Mouse (Mus musculus): ENCODE measurements at regions not wholly inside any gene's neighbourhood (a gene's known extent, or its start where the extent isn't known, plus 50 kb on each side); places are given as distances from the start of the nearest gene placed in this dataset.
"Not testable (repeated sequence)": the region's sequence is repeated elsewhere in the genome, so short reads cannot be mapped to it uniquely, and the experiment has no call there.

GRCm38 (mm10) chr7:137649650-137650049 lies 212.2 kb downstream of the Glrx3 start:
- no peak for TF ChIP-seq POLR2A (IDR thresholded peaks at IDR 0.05; ENCODE audit: borderline replicate concordance, extremely low read depth, insufficient read depth, insufficient read length, poor library complexity, severe bottlenecking)
- TF ChIP-seq CTCF (IDR thresholded peaks at IDR 0.05; ENCODE audit: borderline replicate concordance, extremely low read depth, insufficient read depth, insufficient read length): no peak
- no peak for DNase-seq (ENCODE audit: low read depth)

DNA sequence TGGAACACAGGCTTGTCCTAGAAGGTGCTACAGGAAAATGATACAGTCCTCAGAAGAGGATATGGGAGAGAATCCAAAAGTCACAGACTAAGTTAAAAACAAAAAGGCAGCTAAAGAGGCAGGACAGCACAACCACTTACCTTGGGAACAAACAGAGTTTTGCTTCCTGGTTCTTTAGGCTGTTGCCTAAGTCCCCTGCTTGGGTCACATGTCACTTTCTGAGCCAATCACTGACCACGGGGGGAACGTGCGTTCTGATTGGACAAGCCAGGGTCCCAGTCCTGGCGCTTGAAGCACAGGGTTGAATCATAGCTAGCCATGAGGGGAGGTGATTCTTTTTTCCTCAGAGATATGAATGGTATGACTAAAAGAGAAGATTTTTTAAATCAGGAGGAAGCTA lies 216.4 kb downstream of the Glrx3 start:
- DNase-seq (ENCODE audit: low read depth): no peak
- TF ChIP-seq POLR2A (IDR thresholded peaks at IDR 0.05; ENCODE audit: borderline replicate concordance, extremely low read depth, insufficient read depth, insufficient read length, poor library complexity, severe bottlenecking) (no peak), CTCF (IDR thresholded peaks at IDR 0.05; ENCODE audit: borderline replicate concordance, extremely low read depth, insufficient read depth, insufficient read length) (no peak)

- TF ChIP-seq POLR2A (IDR thresholded peaks at IDR 0.05; ENCODE audit: borderline replicate concordance, extremely low read depth, insufficient read depth, insufficient read length, poor library complexity, severe bottlenecking) (no peak), CTCF (IDR thresholded peaks at IDR 0.05; ENCODE audit: borderline replicate concordance, extremely low read depth, insufficient read depth, insufficient read length) (no peak)
- DNase-seq (ENCODE audit: low read depth): no peak
Measured at GRCm38 (mm10) chr7:137667165-137667564, 229.8 kb downstream of the Glrx3 start.

DNA sequence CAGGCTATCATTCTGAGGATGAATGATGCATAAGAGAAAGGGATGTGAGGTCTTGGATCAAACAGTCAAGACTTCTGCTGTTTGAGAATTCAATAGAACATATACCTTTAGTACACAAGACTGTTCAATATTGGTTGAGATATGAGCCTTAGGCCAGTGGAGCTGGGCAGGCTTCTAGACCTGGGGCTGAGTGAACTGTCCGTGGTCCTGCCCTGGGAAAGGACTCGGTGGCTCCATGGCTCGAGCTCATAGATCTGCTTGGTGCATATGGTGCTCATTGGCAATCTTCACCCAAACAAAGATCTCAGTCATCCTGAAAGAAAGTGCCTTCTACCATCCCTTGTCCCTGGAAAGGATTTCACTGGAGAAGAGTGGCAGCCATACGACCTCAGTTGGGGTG lies 233.7 kb downstream of the Glrx3 start:
- no peak for DNase-seq (ENCODE audit: low read depth)
- TF ChIP-seq POLR2A (IDR thresholded peaks at IDR 0.05; ENCODE audit: borderline replicate concordance, extremely low read depth, insufficient read depth, insufficient read length, poor library complexity, severe bottlenecking) (no peak), CTCF (IDR thresholded peaks at IDR 0.05; ENCODE audit: borderline replicate concordance, extremely low read depth, insufficient read depth, insufficient read length) (no peak)

DNA sequence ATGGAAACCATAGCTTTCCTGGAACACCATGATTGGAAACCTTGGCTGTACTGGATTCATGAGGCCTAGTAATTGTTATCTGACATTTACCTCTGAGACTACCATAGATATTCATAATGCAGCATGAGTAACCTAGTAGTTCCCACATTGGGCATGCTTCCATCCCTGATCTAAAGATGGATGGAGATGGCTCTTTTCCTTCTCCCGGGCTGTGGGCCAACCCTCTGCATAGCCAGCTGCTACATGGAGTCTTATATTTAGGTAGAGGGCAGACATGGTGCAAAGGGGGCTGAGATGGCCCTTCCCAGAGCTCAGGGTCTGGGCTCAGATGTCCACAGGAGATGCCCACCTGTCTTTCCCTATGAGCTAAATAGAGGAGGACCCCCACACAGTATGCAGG lies 237.2 kb downstream of the Glrx3 start:
- TF ChIP-seq CTCF (IDR thresholded peaks at IDR 0.05; ENCODE audit: borderline replicate concordance, extremely low read depth, insufficient read depth, insufficient read length) (no peak), POLR2A (IDR thresholded peaks at IDR 0.05; ENCODE audit: borderline replicate concordance, extremely low read depth, insufficient read depth, insufficient read length, poor library complexity, severe bottlenecking) (no peak)
- peak; percentile 9 for DNase-seq (ENCODE audit: low read depth)

DNA sequence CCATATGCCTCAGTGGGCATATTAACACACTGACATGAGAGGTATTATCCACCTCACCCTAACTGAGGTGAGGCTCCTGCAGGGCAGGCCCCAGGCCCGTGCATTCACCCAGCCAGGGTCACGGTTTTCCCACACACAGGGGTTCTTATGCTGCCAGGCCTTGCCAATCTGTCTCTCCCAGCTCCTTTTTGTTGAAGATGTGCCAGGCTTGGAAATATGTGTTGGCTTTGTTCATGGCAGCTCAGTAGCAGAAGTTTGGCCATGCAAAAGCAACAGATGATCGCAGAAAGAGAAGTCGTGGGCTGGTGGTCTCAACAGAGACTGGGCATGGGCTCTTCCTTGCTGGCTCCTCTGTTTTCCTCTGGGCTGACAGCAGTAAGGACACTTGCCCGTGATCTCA lies 238.0 kb downstream of the Glrx3 start:
- DNase-seq (ENCODE audit: low read depth): no peak

GRCm38 (mm10) chr7:137684826-137685225 lies 247.4 kb downstream of the Glrx3 start:
- TF ChIP-seq POLR2A (IDR thresholded peaks at IDR 0.05; ENCODE audit: borderline replicate concordance, extremely low read depth, insufficient read depth, insufficient read length, poor library complexity, severe bottlenecking) (no peak), CTCF (IDR thresholded peaks at IDR 0.05; ENCODE audit: borderline replicate concordance, extremely low read depth, insufficient read depth, insufficient read length) (no peak)
- DNase-seq (ENCODE audit: low read depth): no peak

More for the DNA sequence above, 238.0 kb downstream of the Glrx3 start:
- TF ChIP-seq POLR2A (IDR thresholded peaks at IDR 0.05; ENCODE audit: borderline replicate concordance, extremely low read depth, insufficient read depth, insufficient read length, poor library complexity, severe bottlenecking): no peak
- TF ChIP-seq CTCF (IDR thresholded peaks at IDR 0.05; ENCODE audit: borderline replicate concordance, extremely low read depth, insufficient read depth, insufficient read length): no peak

DNA sequence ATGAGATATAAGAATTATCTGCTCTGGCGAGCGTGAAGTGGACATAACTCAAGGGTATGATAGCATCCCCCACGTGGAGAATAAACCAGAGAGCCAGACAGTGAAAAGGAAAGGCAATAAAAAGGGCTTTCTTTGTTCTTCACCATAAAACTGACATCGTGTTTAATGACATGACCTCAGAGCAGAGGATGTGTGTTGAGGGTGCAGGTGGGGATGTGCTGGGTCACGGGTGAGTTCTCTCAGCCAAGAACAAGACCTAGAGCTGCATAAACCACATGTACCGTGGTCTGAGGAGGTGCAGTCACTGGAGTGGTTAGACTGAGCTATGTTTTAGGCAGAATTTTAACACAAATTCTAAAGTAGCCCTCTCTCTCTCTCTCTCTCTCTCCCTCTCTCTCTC lies 247.9 kb downstream of the Glrx3 start:
- no peak for DNase-seq (ENCODE audit: low read depth)
- TF ChIP-seq CTCF (IDR thresholded peaks at IDR 0.05; ENCODE audit: borderline replicate concordance, extremely low read depth, insufficient read depth, insufficient read length): no peak
- no peak for TF ChIP-seq POLR2A (IDR thresholded peaks at IDR 0.05; ENCODE audit: borderline replicate concordance, extremely low read depth, insufficient read depth, insufficient read length, poor library complexity, severe bottlenecking)

- no peak for DNase-seq (ENCODE audit: low read depth)
- no peak for TF ChIP-seq CTCF (IDR thresholded peaks at IDR 0.05; ENCODE audit: borderline replicate concordance, extremely low read depth, insufficient read depth, insufficient read length)
- TF ChIP-seq POLR2A (IDR thresholded peaks at IDR 0.05; ENCODE audit: borderline replicate concordance, extremely low read depth, insufficient read depth, insufficient read length, poor library complexity, severe bottlenecking): no peak
Measured at GRCm38 (mm10) chr7:137696831-137697230, 259.4 kb downstream of the Glrx3 start.

DNA sequence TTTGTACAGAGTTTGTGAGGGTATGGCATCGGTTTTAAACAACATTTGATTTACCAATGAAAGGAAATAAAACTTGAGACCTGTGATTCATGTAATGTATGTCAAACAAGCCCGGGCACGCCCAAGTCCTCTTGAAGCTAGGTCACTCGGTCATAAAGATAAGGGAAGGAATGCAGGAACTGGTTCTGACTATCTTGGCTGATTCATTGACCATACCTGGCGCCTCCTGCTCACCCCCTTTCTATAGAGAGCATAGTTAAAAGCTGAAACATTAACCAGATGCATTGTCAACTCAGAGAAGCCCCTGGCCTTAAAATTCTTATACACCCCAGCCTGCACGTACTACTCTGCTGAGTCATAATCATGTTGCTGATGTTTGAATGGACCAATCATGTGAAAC lies 261.1 kb downstream of the Glrx3 start:
- DNase-seq (ENCODE audit: low read depth): not testable (repeated sequence)

- TF ChIP-seq POLR2A (IDR thresholded peaks at IDR 0.05; ENCODE audit: borderline replicate concordance, extremely low read depth, insufficient read depth, insufficient read length, poor library complexity, severe bottlenecking): no peak
- TF ChIP-seq CTCF (IDR thresholded peaks at IDR 0.05; ENCODE audit: borderline replicate concordance, extremely low read depth, insufficient read depth, insufficient read length): no peak
- DNase-seq (ENCODE audit: low read depth): no peak
Measured at GRCm38 (mm10) chr7:137712862-137713261, 275.4 kb downstream of the Glrx3 start.

GRCm38 (mm10) chr7:137713856-137714255 lies 276.4 kb downstream of the Glrx3 start:
- TF ChIP-seq CTCF (IDR thresholded peaks at IDR 0.05; ENCODE audit: borderline replicate concordance, extremely low read depth, insufficient read depth, insufficient read length) (no peak), POLR2A (IDR thresholded peaks at IDR 0.05; ENCODE audit: borderline replicate concordance, extremely low read depth, insufficient read depth, insufficient read length, poor library complexity, severe bottlenecking) (no peak)
- no peak for DNase-seq (ENCODE audit: low read depth)

All from brain, embryonic 14.5 days (tissue).